Mouse (Mus musculus) neural tube, embryonic 13.5 days (tissue): Measurements from ENCODE around the gene Dnajc12. TPM values are rescaled to one million over a fixed set of nuclear protein-coding genes. Genes with fewer than 3 reads are reported as not detected.
A peak's percentile ranks its signal among the peaks of the same experiment; 100 is the strongest.

ENCODE experiments used
- ATAC-seq: fragments of 200-750 bp; cut with Nextera tagmentation; 2 replicates; pipeline ENCODE4 v1.8.0; 2017; ENCODE audit warnings: low read depth, mild to moderate bottlenecking, moderate TSS enrichment, moderate library complexity
- H3K27ac ChIP-seq: fragments of 300-500 bp; sonication (generic); replicated peaks from 2 replicates; pipeline ENCODE4 v1.5.1; 2015; ENCODE audit warnings: moderate library complexity, mild to moderate bottlenecking, inconsistent platforms
- H3K27me3 ChIP-seq: fragments of 300-500 bp; sonication (generic); 2 replicates; pipeline ENCODE4 v1.6.1; 2015; ENCODE audit warnings: mild to moderate bottlenecking, inconsistent platforms
- H3K36me3 ChIP-seq: fragments of 300-500 bp; sonication (generic); 2 replicates; pipeline ENCODE4 v1.6.1; 2015; ENCODE audit warnings: mild to moderate bottlenecking, inconsistent platforms
- H3K4me1 ChIP-seq: fragments of 300-500 bp; sonication (generic); replicated peaks from 2 replicates; pipeline ENCODE4 v1.6.1; 2015; ENCODE audit warnings: inconsistent platforms
- H3K4me2 ChIP-seq: fragments of 300-500 bp; sonication (generic); 2 replicates; pipeline ENCODE4 v1.6.1; 2015; ENCODE audit warnings: inconsistent platforms, mild to moderate bottlenecking, moderate library complexity
- H3K4me3 ChIP-seq: fragments of 300-500 bp; sonication (generic); 2 replicates; pipeline ENCODE4 v1.5.1; 2015; ENCODE audit warnings: mild to moderate bottlenecking, inconsistent platforms
- H3K9ac ChIP-seq: fragments of 300-500 bp; sonication (generic); 2 replicates; pipeline ENCODE4 v1.6.1; 2015; ENCODE audit warnings: moderate library complexity, mild to moderate bottlenecking, inconsistent platforms
- H3K9me3 ChIP-seq: fragments of 300-500 bp; sonication (generic); 2 replicates; pipeline ENCODE4 v1.6.1; 2016; ENCODE audit warnings: inconsistent platforms
- WGBS: fragments of 180-500 bp; shearing (Covaris S2); methylation state at CpG from one replicate; pipeline ENCODE4 v1.1.7; 2015; 5-methylcytosine and 5-hydroxymethylcytosine counted together
- polyA plus RNA-seq: library from polyadenylated mRNA; unstranded; fragments of >200 nt; fragmentation: Nextera tagmentation; extraction: Ambion mirVana; gene quantifications from 2 replicates; pipeline ENCODE4 v1.2.1, GENCODE M21; 2015

Gene Dnajc12
- polyA plus RNA-seq, 1 experiment from 2014 or later: 24.4 TPM

- Histone ChIP-seq H3K4me2 (no peak overlapping the region), H3K4me1 (peaks cover 7% of the 10 kb centered on the region), H3K9ac (no peak overlapping the region), H3K4me3 (no peak overlapping the region), H3K27me3 (no peaks in the 10 kb centered on the region), H3K9me3 (no peaks in the 10 kb centered on the region), H3K36me3 (no peaks in the 10 kb centered on the region), H3K27ac (no peak overlapping the region)
- no peak for ATAC-seq
- 88% methylated on average over 9 of the region's 9 CpGs for WGBS
Measured at GRCm38 (mm10) chr10:63423591-63424474, 41.6 kb downstream of the Dnajc12 start.

GRCm38 (mm10) chr10:63424475-63424814 lies 42.2 kb downstream of the Dnajc12 start:
- no peak overlapping the region for H3K4me2 ChIP-seq
- H3K9ac ChIP-seq: no peak overlapping the region
- no peaks in the 10 kb centered on the region for H3K9me3 ChIP-seq
- H3K27me3 ChIP-seq: no peaks in the 10 kb centered on the region
- no peaks in the 10 kb centered on the region for H3K36me3 ChIP-seq
- peaks cover 7% of the 10 kb centered on the region for H3K4me1 ChIP-seq
- H3K27ac ChIP-seq: no peak overlapping the region
- no peak overlapping the region for H3K4me3 ChIP-seq
- no peak for ATAC-seq

GRCm38 (mm10) chr10:63427146-63427545 lies 44.9 kb downstream of the Dnajc12 start:
- no peak overlapping the region for H3K4me3 ChIP-seq
- H3K9ac ChIP-seq: no peak overlapping the region
- no peaks in the 10 kb centered on the region for H3K27me3 ChIP-seq
- H3K36me3 ChIP-seq: no peaks in the 10 kb centered on the region
- no peak overlapping the region for H3K4me2 ChIP-seq
- no peak for ATAC-seq
- H3K9me3 ChIP-seq: no peaks in the 10 kb centered on the region
- H3K4me1 ChIP-seq: peaks cover 7% of the 10 kb centered on the region
- H3K27ac ChIP-seq: no peak overlapping the region
- 85% methylated on average over 8 of the region's 8 CpGs for WGBS

- H3K27ac ChIP-seq: peak overlapping the region; percentile 1; the same call in 1 of the 2 replicates
- ATAC-seq: no peak
- peak overlapping the region; percentile 66 for H3K4me2 ChIP-seq
- no peaks in the 10 kb centered on the region for H3K36me3 ChIP-seq
- H3K9me3 ChIP-seq: no peaks in the 10 kb centered on the region
- peak overlapping the region; percentile 66 for H3K4me3 ChIP-seq
- H3K27me3 ChIP-seq: no peaks in the 10 kb centered on the region
- 27% methylated on average over 19 of the region's 19 CpGs for WGBS
- H3K9ac ChIP-seq: peak overlapping the region; percentile 59
- H3K4me1 ChIP-seq: peaks cover 7% of the 10 kb centered on the region
Measured at GRCm38 (mm10) chr10:63428243-63429022, 46.2 kb downstream of the Dnajc12 start.

- Histone ChIP-seq H3K27ac (peak overlapping the region; percentile 1; the same call in 1 of the 2 replicates), H3K4me3 (peak overlapping the region; percentile 66), H3K9me3 (no peaks in the 10 kb centered on the region), H3K36me3 (no peaks in the 10 kb centered on the region), H3K27me3 (no peaks in the 10 kb centered on the region), H3K4me2 (peak overlapping the region; percentile 66), H3K4me1 (peaks cover 7% of the 10 kb centered on the region), H3K9ac (peak overlapping the region; percentile 59)
- no peak for ATAC-seq
- WGBS: 2% methylated on average over 11 of the region's 11 CpGs
Measured at GRCm38 (mm10) chr10:63429023-63429340, 46.7 kb downstream of the Dnajc12 start.

- under 1% methylated on average over 34 of the region's 34 CpGs for WGBS
- peak overlapping the region; percentile 66 for H3K4me3 ChIP-seq
- peaks cover 7% of the 10 kb centered on the region for H3K4me1 ChIP-seq
- H3K36me3 ChIP-seq: no peaks in the 10 kb centered on the region
- no peaks in the 10 kb centered on the region for H3K9me3 ChIP-seq
- peak overlapping the region; percentile 81 for H3K27ac ChIP-seq
- peak overlapping the region; percentile 73 for H3K9ac ChIP-seq
- ATAC-seq: peak; percentile 95
- H3K27me3 ChIP-seq: no peaks in the 10 kb centered on the region
- H3K4me2 ChIP-seq: peak overlapping the region; percentile 66
Measured at GRCm38 (mm10) chr10:63429380-63429779, 47.1 kb downstream of the Dnajc12 start.

- WGBS: under 1% methylated on average over 55 of the region's 55 CpGs
- Histone ChIP-seq H3K9ac (peak within 1 kb of the TSS; percentile 73), H3K27ac (peak within 1 kb of the TSS; percentile 81), H3K36me3 (no peaks in the 10 kb centered on the region), H3K4me3 (peak within 1 kb of the TSS; percentile 66), H3K4me2 (peak within 1 kb of the TSS; percentile 66), H3K27me3 (no peaks in the 10 kb centered on the region), H3K4me1 (peaks cover 7% of the 10 kb centered on the region), H3K9me3 (no peaks in the 10 kb centered on the region)
- peak; percentile 98 for ATAC-seq
Measured at GRCm38 (mm10) chr10:63429785-63430305, 47.6 kb downstream of the Dnajc12 start, which contains the start of gene Ctnna3. TSS of gene Ctnna3 (plus strand) at chr10:63430098.

GRCm38 (mm10) chr10:63431221-63431736 lies 49.0 kb downstream of the Dnajc12 start:
- Histone ChIP-seq H3K27me3 (no peaks in the 10 kb centered on the region), H3K27ac (no peak overlapping the region), H3K4me2 (no peak overlapping the region), H3K9ac (no peak overlapping the region), H3K4me3 (no peak overlapping the region), H3K4me1 (peaks cover 7% of the 10 kb centered on the region), H3K36me3 (no peaks in the 10 kb centered on the region), H3K9me3 (no peaks in the 10 kb centered on the region)
- 93% methylated on average over 7 of the region's 7 CpGs for WGBS
- ATAC-seq: no peak

GRCm38 (mm10) chr10:63432099-63432498 lies 49.9 kb downstream of the Dnajc12 start:
- Histone ChIP-seq H3K36me3 (no peaks in the 10 kb centered on the region), H3K9me3 (no peaks in the 10 kb centered on the region), H3K27ac (no peak overlapping the region), H3K4me1 (peaks cover 7% of the 10 kb centered on the region), H3K4me2 (no peak overlapping the region), H3K4me3 (no peak overlapping the region), H3K27me3 (no peaks in the 10 kb centered on the region), H3K9ac (no peak overlapping the region)
- 94% methylated on average over 8 of the region's 8 CpGs for WGBS
- no peak for ATAC-seq

- Histone ChIP-seq H3K27me3 (no peaks in the 10 kb centered on the region), H3K27ac (no peak overlapping the region), H3K9ac (no peak overlapping the region), H3K36me3 (no peaks in the 10 kb centered on the region), H3K4me3 (no peak overlapping the region), H3K4me1 (peaks cover 7% of the 10 kb centered on the region), H3K4me2 (no peak overlapping the region), H3K9me3 (no peaks in the 10 kb centered on the region)
- WGBS: 85% methylated on average over 2 of the region's 2 CpGs
- ATAC-seq: no peak
Measured at GRCm38 (mm10) chr10:63432887-63433286, 50.6 kb downstream of the Dnajc12 start.

- ATAC-seq: no peak
- H3K4me3 ChIP-seq: no peak overlapping the region
- no peaks in the 10 kb centered on the region for H3K36me3 ChIP-seq
- H3K9me3 ChIP-seq: no peaks in the 10 kb centered on the region
- no peak overlapping the region for H3K9ac ChIP-seq
- no peak overlapping the region for H3K4me2 ChIP-seq
- H3K4me1 ChIP-seq: no peaks in the 10 kb centered on the region
- H3K27me3 ChIP-seq: no peaks in the 10 kb centered on the region
- H3K27ac ChIP-seq: no peak overlapping the region
Measured at GRCm38 (mm10) chr10:63438736-63439262, 56.6 kb downstream of the Dnajc12 start.

- Histone ChIP-seq H3K4me2 (no peak overlapping the region), H3K36me3 (no peaks in the 10 kb centered on the region), H3K27ac (no peak overlapping the region), H3K27me3 (no peaks in the 10 kb centered on the region), H3K9me3 (no peaks in the 10 kb centered on the region), H3K4me3 (no peak overlapping the region), H3K9ac (no peak overlapping the region), H3K4me1 (no peaks in the 10 kb centered on the region)
- WGBS: 78% methylated on average over 7 of the region's 7 CpGs
- ATAC-seq: no peak
Measured at GRCm38 (mm10) chr10:63439694-63440228, 57.5 kb downstream of the Dnajc12 start.
